ENCODE assay signal across 9 mouse cellular contexts in the genomic region with DNA sequence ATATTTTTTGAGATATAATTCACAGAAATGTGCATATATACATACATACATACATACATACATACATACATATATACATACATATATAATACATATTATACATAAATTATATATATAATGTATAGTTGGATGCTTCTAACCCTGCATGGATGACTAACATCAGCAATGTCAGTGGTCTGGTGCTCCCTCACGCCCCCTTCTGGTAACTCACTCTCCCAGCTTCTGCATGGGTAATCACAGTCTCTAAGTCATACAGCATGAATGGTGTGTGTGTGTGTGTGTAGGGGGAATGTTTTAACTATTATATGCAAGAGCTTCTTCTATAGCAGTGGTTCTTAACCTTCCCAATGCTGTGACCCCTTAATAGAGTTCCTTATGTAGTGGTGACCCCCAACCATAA.
A peak's percentile ranks its signal among the peaks of the same experiment; 100 is the strongest.
DNase-seq lines count a peak whose midpoint lies in the region; ATAC-seq lines count a peak whose summit lies in the region.
"Had no signal": no experiment of that assay in that cellular context is flagged by ENCODE, and none has a peak within 500 bp of the region (broad histone marks: within the 10 kb centered on the region; RNA-seq: fewer than 3 reads in every experiment).

No protein-coding gene starts in this region.

- 0 out of 2 replicates have a peak, but pooled peaks have one; percentile 31 for ATAC-seq in monocyte, adult 5-6 weeks (replicated peaks; ENCODE audit: insufficient number of reproducible peaks, low FRiP score, low TSS enrichment, poor library complexity, severe bottlenecking)
- ATAC-seq: forebrain, embryonic 16.5 days had no signal

- peak; percentile 45 for DNase-seq in kidney, adult 9 months
- no peak for DNase-seq in kidney, adult 8-10 months
- DNase-seq in CD4-positive, CD25-positive, alpha-beta regulatory T cell, adult 2 months (ENCODE audit: low read depth, low spot score), result peak; percentile 72
- peak; percentile 53 for DNase-seq in NIH3T3 (ENCODE audit: low read depth)
- DNase-seq in ovary, adult 18-20 months (ENCODE audit: low spot score), result no peak
- DNase-seq in layer of hippocampus, postnatal 14 days (ENCODE audit: low spot score in 2 of 2), result no peak
- DNase-seq in frontal cortex, postnatal 36 days (ENCODE audit: low spot score in 2 of 2), result no peak

Comparison
In these comparisons a context has a peak if more than half of its experiments do, and no peak if none do; other contexts are left out.
1. DNase-seq: peak in kidney, adult 9 months (single experiment), CD4-positive, CD25-positive, alpha-beta regulatory T cell, adult 2 months (single experiment) and NIH3T3 (single experiment); none in kidney, adult 8-10 months (0 of 2), ovary, adult 18-20 months (single experiment), layer of hippocampus, postnatal 14 days (0 of 2) and frontal cortex, postnatal 36 days (0 of 2).